Mouse (Mus musculus) midbrain, embryonic 16.5 days (tissue): ENCODE results near the gene Dsn1. TPM values are rescaled to one million over a fixed set of nuclear protein-coding genes. Genes with fewer than 3 reads are reported as not detected.

Experiments used
- ATAC-seq: fragments of 200-750 bp; cut with Nextera tagmentation; 2 replicates; pipeline ENCODE4 v1.8.0; 2017; ENCODE audit warnings: moderate TSS enrichment
- H3K27ac ChIP-seq: fragments of 300-500 bp; sonication (generic); 2 replicates; pipeline ENCODE4 v1.5.1; 2014; ENCODE audit warnings: mild to moderate bottlenecking, low read length, mixed read lengths
- H3K27me3 ChIP-seq: fragments of 300-500 bp; sonication (generic); 2 replicates; pipeline ENCODE4 v1.6.1; 2014; ENCODE audit warnings: low read depth, low read length, mixed read lengths; ENCODE audit not compliant: control insufficient read depth, insufficient read depth
- H3K36me3 ChIP-seq: fragments of 300-500 bp; sonication (generic); 2 replicates; pipeline ENCODE4 v1.6.1; 2014; ENCODE audit warnings: mild to moderate bottlenecking, low read length, moderate library complexity, mixed read lengths; ENCODE audit not compliant: control insufficient read depth, insufficient read depth
- H3K4me1 ChIP-seq: fragments of 300-500 bp; sonication (generic); 2 replicates; pipeline ENCODE4 v1.6.1; 2014; ENCODE audit warnings: mild to moderate bottlenecking, low read length, mixed read lengths; ENCODE audit not compliant: control insufficient read depth, insufficient read depth
- H3K4me2 ChIP-seq: fragments of 300-500 bp; sonication (generic); 2 replicates; pipeline ENCODE4 v1.6.1; 2014; ENCODE audit warnings: mild to moderate bottlenecking, low read length, mixed read lengths
- H3K4me3 ChIP-seq: fragments of 300-500 bp; sonication (generic); 2 replicates; pipeline ENCODE4 v1.5.1; 2014; ENCODE audit warnings: low read depth, mild to moderate bottlenecking, low read length, moderate library complexity, mixed read lengths
- H3K9ac ChIP-seq: fragments of 300-500 bp; sonication (generic); 2 replicates; pipeline ENCODE4 v1.6.1; 2014; ENCODE audit warnings: low read depth, low read length, mixed read lengths
- H3K9me3 ChIP-seq: fragments of 300-500 bp; sonication (generic); replicated peaks from 2 replicates; pipeline ENCODE4 v1.6.1; 2014; ENCODE audit warnings: mild to moderate bottlenecking, low read length, mixed read lengths; ENCODE audit not compliant: control insufficient read depth, poor library complexity, severe bottlenecking
- WGBS: fragments of 180-500 bp; shearing (Covaris S2); extraction: QIAGEN DNeasy Blood & Tissue Kit; methylation state at CpG from one replicate; pipeline ENCODE4 v1.1.7; 2014; 5-methylcytosine and 5-hydroxymethylcytosine counted together
- polyA plus RNA-seq: library from polyadenylated mRNA; unstranded; fragments of >200 nt; fragmentation: Nextera tagmentation; extraction: Ambion mirVana; gene quantifications from 2 replicates; pipeline ENCODE4 v1.2.1, GENCODE M21; 2015

Dsn1 gene
- polyA plus RNA-seq, 1 experiment from 2014 or later, result 7.0 TPM

DNA sequence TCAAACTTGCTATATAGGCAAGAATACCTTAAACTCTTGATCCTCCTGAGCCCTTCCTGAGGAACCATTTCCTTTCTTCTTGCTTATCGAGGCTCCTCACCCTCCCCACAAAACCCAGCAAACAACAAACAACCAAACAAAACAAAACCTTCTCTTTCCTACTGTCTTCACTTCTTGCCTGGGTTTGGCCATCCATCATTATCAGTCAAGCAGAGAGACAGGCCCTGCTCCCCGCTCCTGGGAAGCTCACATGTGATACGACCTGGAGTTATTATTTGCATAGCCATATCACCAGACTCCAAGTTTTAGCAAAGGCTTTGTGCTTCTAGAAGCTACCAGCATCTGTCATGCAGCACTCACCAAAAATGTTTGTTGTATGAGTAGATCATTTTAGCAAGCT lies 19.6 kb downstream of the Dsn1 start:
- H3K27ac ChIP-seq, result no peak overlapping the region
- 90% methylated on average over 3 of the region's 3 CpGs for WGBS
- ATAC-seq, result no peak

DNA sequence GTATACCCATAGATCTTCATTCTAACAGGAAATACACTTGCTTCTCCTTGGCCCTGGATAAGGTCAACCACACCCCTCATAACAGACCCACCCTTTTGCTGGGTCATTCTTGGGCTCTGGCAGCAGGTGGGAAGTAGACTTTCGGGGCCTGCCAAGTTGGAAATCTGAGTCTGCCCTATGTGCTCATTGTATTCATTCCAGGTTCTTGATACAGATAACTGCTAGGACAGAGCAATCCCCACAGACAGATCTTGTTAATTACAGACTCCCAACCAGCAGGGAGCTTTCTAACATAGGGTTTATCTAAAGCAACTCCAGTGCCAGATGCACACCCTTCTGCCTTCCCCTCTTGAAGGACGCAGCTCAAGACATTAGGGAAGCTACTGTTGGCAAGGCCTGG lies 24.1 kb downstream of the Dsn1 start:
- Histone ChIP-seq H3K4me2 (no peak overlapping the region), H3K9me3 (no peaks in the 10 kb centered on the region), H3K4me1 (no peaks in the 10 kb centered on the region), H3K36me3 (no peaks in the 10 kb centered on the region), H3K9ac (no peak overlapping the region), H3K4me3 (no peak overlapping the region), H3K27me3 (no peaks in the 10 kb centered on the region), H3K27ac (no peak overlapping the region)
- 65% methylated on average over 2 of the region's 2 CpGs for WGBS
- ATAC-seq, result no peak

More for the DNA sequence above, 19.6 kb downstream of the Dsn1 start:
- no peaks in the 10 kb centered on the region for H3K9me3 ChIP-seq
- peaks cover 10% of the 10 kb centered on the region for H3K4me1 ChIP-seq
- no peak overlapping the region for H3K4me3 ChIP-seq
- no peaks in the 10 kb centered on the region for H3K36me3 ChIP-seq
- H3K9ac ChIP-seq, result no peak overlapping the region
- no peak overlapping the region for H3K4me2 ChIP-seq
- H3K27me3 ChIP-seq, result no peaks in the 10 kb centered on the region

DNA sequence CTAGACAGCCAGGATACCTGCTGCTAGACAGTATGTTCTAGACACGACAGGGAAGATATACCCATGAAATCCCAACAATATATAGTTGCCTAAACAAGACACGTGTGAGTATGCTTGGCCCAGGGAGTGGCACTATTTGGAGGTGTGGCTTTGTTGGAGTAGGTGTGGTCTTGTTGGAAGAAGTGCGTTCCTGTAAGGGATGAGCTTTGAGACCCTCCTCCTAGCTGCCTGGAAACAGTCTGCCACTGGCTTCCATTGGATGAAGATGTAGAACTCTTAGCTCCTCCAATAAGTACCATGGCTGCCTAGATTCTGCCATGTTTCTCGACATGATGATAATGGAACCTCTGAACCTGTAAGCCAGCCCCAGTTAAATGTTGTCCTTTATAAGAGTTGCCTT lies 25.7 kb downstream of the Dsn1 start:
- ATAC-seq, result no peak
- no peak overlapping the region for H3K9ac ChIP-seq
- no peaks in the 10 kb centered on the region for H3K27me3 ChIP-seq
- WGBS, result 89% methylated on average over 4 of the region's 4 CpGs
- no peak overlapping the region for H3K27ac ChIP-seq
- H3K9me3 ChIP-seq, result no peaks in the 10 kb centered on the region
- no peak overlapping the region for H3K4me3 ChIP-seq
- no peaks in the 10 kb centered on the region for H3K4me1 ChIP-seq
- no peaks in the 10 kb centered on the region for H3K36me3 ChIP-seq
- H3K4me2 ChIP-seq, result no peak overlapping the region

DNA sequence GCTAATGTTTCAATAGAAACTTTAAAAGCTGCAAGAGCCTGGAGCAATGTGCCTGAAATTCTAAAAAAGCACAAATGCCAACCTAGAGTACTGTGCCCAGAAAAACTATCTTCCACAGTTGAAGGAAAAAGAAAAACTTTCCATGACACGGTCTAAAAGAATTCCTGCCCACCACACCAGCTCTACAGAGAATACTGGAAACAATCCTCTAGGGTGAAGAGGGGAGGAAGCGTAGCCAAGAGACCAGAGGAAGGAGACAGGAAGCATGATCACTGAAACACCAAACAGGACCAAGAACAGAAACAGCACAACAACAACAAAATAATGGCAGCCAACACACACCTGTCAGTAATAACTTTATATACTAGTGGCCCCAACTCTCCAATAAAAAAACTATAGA lies 26.9 kb downstream of the Dsn1 start:
- ATAC-seq, result no peak
- H3K4me2 ChIP-seq, result no peak overlapping the region

DNA sequence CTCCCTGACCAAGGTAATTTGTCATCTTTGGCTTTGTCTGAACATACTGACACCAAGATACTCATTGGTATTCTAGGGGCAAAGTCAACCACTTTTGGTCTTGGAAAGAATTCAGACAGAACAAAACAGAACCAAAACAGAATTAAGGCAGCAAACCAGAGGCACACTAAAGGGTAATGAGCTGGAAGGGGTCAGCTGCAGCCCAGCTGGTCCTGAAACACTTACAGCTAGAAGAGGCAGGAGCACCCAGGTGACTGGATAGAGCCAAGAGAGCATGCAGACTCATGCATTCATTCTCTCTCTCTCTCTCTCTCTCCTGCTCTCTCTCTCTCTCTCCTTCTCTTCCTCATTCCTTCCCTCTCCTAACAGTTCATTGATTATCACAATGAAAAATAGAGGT lies 30.2 kb downstream of the Dsn1 start:
- Histone ChIP-seq H3K4me1 (no peaks in the 10 kb centered on the region), H3K4me3 (no peak overlapping the region), H3K4me2 (no peak overlapping the region), H3K9me3 (no peaks in the 10 kb centered on the region), H3K36me3 (no peaks in the 10 kb centered on the region), H3K27me3 (no peaks in the 10 kb centered on the region), H3K9ac (no peak overlapping the region), H3K27ac (0 out of 2 replicates have a peak overlapping the region, but pooled peaks have one; percentile 12)
- ATAC-seq, result no peak

More for the DNA sequence above, 26.9 kb downstream of the Dsn1 start:
- Histone ChIP-seq H3K9me3 (no peaks in the 10 kb centered on the region), H3K27ac (no peak overlapping the region), H3K4me3 (no peak overlapping the region), H3K9ac (no peak overlapping the region), H3K27me3 (no peaks in the 10 kb centered on the region), H3K4me1 (no peaks in the 10 kb centered on the region), H3K36me3 (no peaks in the 10 kb centered on the region)
- 67% methylated on average over 2 of the region's 2 CpGs for WGBS

DNA sequence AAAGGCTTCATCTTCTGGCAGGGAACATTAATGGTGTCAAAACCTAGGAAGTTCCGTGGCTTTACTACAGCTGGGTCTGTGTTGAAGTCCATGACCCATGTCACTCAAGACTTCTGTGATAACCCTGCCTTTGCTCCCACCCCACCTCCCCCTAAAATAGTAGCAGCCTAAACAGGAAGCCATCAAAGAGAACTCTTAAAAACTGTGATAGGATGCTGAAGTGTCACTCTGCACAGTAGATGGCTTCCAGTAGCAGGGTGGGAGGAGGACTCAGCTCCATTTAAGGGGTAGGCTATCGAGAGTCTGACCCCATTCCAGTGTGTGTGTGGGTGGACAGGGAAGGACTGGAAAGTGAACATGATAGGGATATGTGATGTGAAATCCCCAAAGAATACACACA lies 32.0 kb downstream of the Dsn1 start:
- H3K4me1 ChIP-seq, result no peaks in the 10 kb centered on the region
- H3K9ac ChIP-seq, result no peak overlapping the region
- no peaks in the 10 kb centered on the region for H3K9me3 ChIP-seq
- WGBS, result 89% methylated on average over 2 of the region's 2 CpGs
- H3K27ac ChIP-seq, result no peak overlapping the region
- no peak overlapping the region for H3K4me2 ChIP-seq
- no peak overlapping the region for H3K4me3 ChIP-seq
- no peaks in the 10 kb centered on the region for H3K36me3 ChIP-seq
- no peaks in the 10 kb centered on the region for H3K27me3 ChIP-seq
- ATAC-seq, result no peak

DNA sequence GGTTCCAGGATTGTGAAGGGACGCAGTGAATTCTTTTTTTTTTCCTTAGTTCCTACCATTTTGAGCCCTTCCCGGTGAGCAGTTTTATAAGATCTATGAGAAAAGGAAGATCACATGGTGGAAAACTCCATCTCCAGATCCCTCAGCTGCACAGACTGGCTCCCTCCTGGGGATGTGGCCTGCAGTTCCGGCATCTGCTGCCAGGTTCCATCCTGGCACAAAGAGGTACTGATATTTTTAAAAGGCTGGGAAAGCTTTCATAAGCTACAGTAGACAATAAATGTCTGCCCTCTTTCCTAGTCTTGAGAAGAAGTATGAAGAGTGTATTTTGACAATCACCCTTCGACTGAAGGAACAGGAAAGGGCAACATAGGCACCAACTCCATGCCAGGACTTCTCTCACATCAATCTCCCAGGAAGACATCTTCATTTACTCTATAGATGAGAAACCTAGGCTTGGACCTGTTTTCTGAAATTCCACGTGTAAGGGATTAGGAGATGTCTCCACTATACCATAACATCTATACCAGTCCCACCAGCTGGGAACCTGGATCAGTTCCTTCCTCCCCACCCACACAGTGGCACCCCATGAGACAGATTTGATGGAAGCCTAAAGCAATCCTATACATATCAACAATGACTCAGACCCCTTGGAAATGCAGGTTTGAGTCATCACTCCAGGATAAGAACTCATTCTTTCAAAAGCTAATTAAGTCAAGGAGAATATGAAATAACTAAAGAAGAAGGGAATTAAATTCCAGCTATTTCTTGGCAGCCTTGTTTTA lies 33.4 kb downstream of the Dsn1 start:
- Histone ChIP-seq H3K27ac (no peak overlapping the region), H3K4me2 (no peak overlapping the region), H3K9me3 (no peaks in the 10 kb centered on the region), H3K4me3 (no peak overlapping the region), H3K36me3 (peaks cover 5% of the 10 kb centered on the region), H3K4me1 (no peaks in the 10 kb centered on the region), H3K9ac (no peak overlapping the region), H3K27me3 (no peaks in the 10 kb centered on the region)
- no peak for ATAC-seq
- 81% methylated on average over 5 of the region's 5 CpGs for WGBS

DNA sequence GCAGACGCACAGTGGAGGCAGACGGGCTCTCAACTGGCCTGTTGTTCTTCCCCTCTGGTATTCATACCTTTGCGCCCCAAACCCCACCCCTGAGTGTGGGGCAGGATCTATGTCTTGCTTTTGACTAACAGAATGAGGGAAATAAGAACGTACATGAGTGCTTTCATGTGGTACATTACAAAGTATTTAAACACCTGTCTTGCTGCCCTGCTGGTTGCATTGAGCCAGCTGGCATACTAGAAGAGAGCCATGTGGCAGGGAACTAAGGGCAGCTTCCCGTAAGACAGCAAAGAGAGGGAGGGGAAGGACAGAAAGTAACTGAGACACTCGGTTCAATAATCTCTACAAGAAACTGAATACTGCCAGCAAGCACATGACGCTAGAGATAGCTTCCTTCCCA lies 36.7 kb downstream of the Dsn1 start:
- ATAC-seq, result no peak
- Histone ChIP-seq H3K27me3 (no peaks in the 10 kb centered on the region), H3K9ac (no peak overlapping the region), H3K4me3 (no peak overlapping the region), H3K9me3 (no peaks in the 10 kb centered on the region), H3K4me2 (no peak overlapping the region), H3K36me3 (peaks cover 5% of the 10 kb centered on the region), H3K4me1 (no peaks in the 10 kb centered on the region), H3K27ac (no peak overlapping the region)
- 76% methylated on average over 7 of the region's 7 CpGs for WGBS

DNA sequence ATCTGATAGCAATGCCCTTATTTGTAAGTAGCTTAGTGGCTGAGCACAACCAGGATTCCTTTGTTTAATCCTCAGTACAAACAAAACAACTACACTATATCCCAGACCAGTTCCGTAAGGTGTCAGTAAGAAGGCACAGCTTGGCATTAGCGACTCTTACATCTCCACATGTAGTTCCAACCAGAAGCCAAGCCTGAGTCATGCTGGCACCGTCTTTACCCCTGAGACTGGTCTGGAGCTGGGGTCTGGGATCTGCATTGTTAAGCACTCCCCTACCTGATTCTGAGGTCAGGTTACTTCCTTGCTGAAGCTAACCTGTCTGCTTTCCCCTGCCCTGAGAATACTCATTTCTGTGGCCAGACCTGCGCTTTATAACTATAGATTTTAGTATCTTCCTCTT lies 38.5 kb downstream of the Dsn1 start:
- 76% methylated on average over 4 of the region's 4 CpGs for WGBS
- no peak overlapping the region for H3K9ac ChIP-seq

More for the DNA sequence above, 38.5 kb downstream of the Dsn1 start:
- Histone ChIP-seq H3K36me3 (peaks cover 5% of the 10 kb centered on the region), H3K4me1 (no peaks in the 10 kb centered on the region), H3K4me2 (no peak overlapping the region), H3K4me3 (no peak overlapping the region), H3K27me3 (no peaks in the 10 kb centered on the region), H3K27ac (no peak overlapping the region), H3K9me3 (no peaks in the 10 kb centered on the region)
- no peak for ATAC-seq
